Comparison of ENCODE assay signal across 8 mouse cellular contexts in the genomic region with DNA sequence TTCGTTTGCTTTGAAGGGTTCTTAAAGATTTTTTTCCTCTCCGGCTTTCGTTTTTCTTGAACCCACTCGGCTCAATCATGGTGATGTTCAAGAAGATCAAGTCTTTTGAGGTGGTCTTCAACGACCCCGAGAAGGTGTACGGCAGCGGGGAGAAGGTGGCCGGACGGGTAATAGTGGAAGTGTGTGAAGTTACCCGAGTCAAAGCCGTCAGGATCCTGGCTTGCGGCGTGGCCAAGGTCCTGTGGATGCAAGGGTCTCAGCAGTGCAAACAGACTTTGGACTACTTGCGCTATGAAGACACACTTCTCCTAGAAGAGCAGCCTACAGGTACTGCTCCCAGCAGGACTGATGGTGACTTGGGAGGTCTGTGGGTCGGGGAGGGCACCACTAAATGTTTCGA. TPM values are rescaled to one million over a fixed set of nuclear protein-coding genes. Genes with fewer than 3 reads are reported as not detected.
A peak's percentile ranks its signal among the peaks of the same experiment; 100 is the strongest.
DNase-seq lines count a peak whose midpoint lies in the region; ATAC-seq lines count a peak whose summit lies in the region.

No protein-coding gene starts in this region.

- peaks cover 14 to 32% of the 10 kb centered on the region in 2 experiments for H3K4me1 ChIP-seq in heart, embryonic 14.5 days (ENCODE audit: control insufficient read depth in 2 of 2, insufficient read depth in 2 of 2, low read length in 2 of 2)
- H3K4me1 ChIP-seq in limb, embryonic 10.5 days = peaks cover 55% of the 10 kb centered on the region

- DNase-seq in adrenal gland, postnatal 14 days = peak; percentile 63
- no peak for DNase-seq in adrenal gland, adult 8-10 months
- DNase-seq in limb, embryonic 10.5 days (ENCODE audit: low spot score) = peak; percentile 61
- peak; percentile 47 for DNase-seq in neural tube, embryonic 10.5 days (ENCODE audit: extremely low spot score, low spot score)
- DNase-seq in gastrocnemius, postnatal 25 days = no peak
- no peak for DNase-seq in left cerebral cortex, adult 8-10 months (ENCODE audit: low spot score in 2 of 2)

- peak overlapping the region; percentile 96 to 98 for H3K27ac ChIP-seq in heart, embryonic 14.5 days (replicated peaks in 1 of 2; ENCODE audit: control insufficient read depth in 1 of 2, insufficient read depth in 1 of 2, low read depth in 2 of 2, low read length in 2 of 2)
- peak overlapping the region; percentile 90 for H3K27ac ChIP-seq in limb, embryonic 10.5 days

- H3K27me3 ChIP-seq in heart, embryonic 14.5 days (ENCODE audit: control insufficient read depth, insufficient read depth, low read length) = no peaks in the 10 kb centered on the region
- no peaks in the 10 kb centered on the region for H3K27me3 ChIP-seq in limb, embryonic 10.5 days (ENCODE audit: low read depth, poor library complexity, severe bottlenecking)

- peaks cover 33% of the 10 kb centered on the region for H3K36me3 ChIP-seq in heart, embryonic 14.5 days (ENCODE audit: control insufficient read depth, insufficient read depth, low read length)
- H3K36me3 ChIP-seq in limb, embryonic 10.5 days = peaks cover 24% of the 10 kb centered on the region

- no peaks in the 10 kb centered on the region for H3K9me3 ChIP-seq in heart, embryonic 14.5 days (ENCODE audit: control insufficient read depth, low read length)
- no peaks in the 10 kb centered on the region for H3K9me3 ChIP-seq in limb, embryonic 10.5 days (replicated peaks)

- under 1% methylated on average over 17 of the region's 17 CpGs for WGBS in heart, embryonic 14.5 days
- WGBS in limb, embryonic 10.5 days = 1% methylated on average over 17 of the region's 17 CpGs

- peak overlapping the region; percentile 85 for H3K4me2 ChIP-seq in heart, embryonic 14.5 days (ENCODE audit: low read length)

- peak overlapping the region; percentile 98 for H3K9ac ChIP-seq in heart, embryonic 14.5 days (ENCODE audit: low read length)

- H3K4me3 ChIP-seq in heart, embryonic 14.5 days (ENCODE audit: control insufficient read depth in 1 of 2, insufficient read depth in 1 of 2, low read depth in 1 of 2, low read length in 2 of 2) = peak overlapping the region; percentile 76 to 94
- H3K4me3 ChIP-seq in limb, embryonic 10.5 days = peak overlapping the region; percentile 78

- ATAC-seq in activated CD4-positive, CD25-positive, alpha-beta regulatory T cell, adult 4 months = peak; percentile 1
- ATAC-seq in heart, embryonic 14.5 days (ENCODE audit: insufficient number of reproducible peaks, insufficient read depth, low FRiP score, low read depth) = no peak

RNA-seq across cellular contexts. Expression of a gene that starts 0.4 kb away (rescaled TPM):
- total RNA-seq in adrenal gland, postnatal 14 days (2021) = 479 and 772 TPM in 2 replicates
- total RNA-seq in adrenal gland, adult 8-10 months (2022) = 100 to 1,000 TPM; 374 to 825 (median 652) TPM
- polyA plus RNA-seq in activated CD4-positive, CD25-positive, alpha-beta regulatory T cell, adult 4 months (2017; shearing (Covaris generic)) = 100 to 1,000 TPM; 276 to 326 TPM
- 257 and 262 TPM in 2 replicates for polyA plus RNA-seq in heart, embryonic 14.5 days (2014; fragmentation: Nextera tagmentation; extraction: Ambion mirVana)
- 28.5 and 43.4 TPM in 2 replicates for polyA plus RNA-seq in limb, embryonic 10.5 days (2016; fragmentation: Nextera tagmentation; extraction: Ambion mirVana)
- 100 to 1,000 TPM; 343 to 504 TPM for total RNA-seq in gastrocnemius, postnatal 25 days (2021)
- total RNA-seq in left cerebral cortex, adult 8-10 months (2022) = 10 to 100 TPM; 21.7 to 37.3 (median 26.8) TPM

RNA-seq across cellular contexts. Expression of a gene that starts 18.6 kb away (rescaled TPM):
- not detected in 2 replicates for total RNA-seq in adrenal gland, postnatal 14 days (2021)
- total RNA-seq in adrenal gland, adult 8-10 months (2022) = not detected
- polyA plus RNA-seq in activated CD4-positive, CD25-positive, alpha-beta regulatory T cell, adult 4 months (2017; shearing (Covaris generic)) = not detected
- polyA plus RNA-seq in heart, embryonic 14.5 days (2014; fragmentation: Nextera tagmentation; extraction: Ambion mirVana) = 0.68 and 0.81 TPM in 2 replicates
- polyA plus RNA-seq in limb, embryonic 10.5 days (2016; fragmentation: Nextera tagmentation; extraction: Ambion mirVana) = 0.60 and 2.0 TPM in 2 replicates
- 1 to 10 TPM; 1.1 TPM for total RNA-seq in gastrocnemius, postnatal 25 days (2021)
- total RNA-seq in left cerebral cortex, adult 8-10 months (2022) = not detected

RNA-seq across cellular contexts. Expression of a gene that starts 33.2 kb away (rescaled TPM):
- total RNA-seq in adrenal gland, postnatal 14 days (2021) = 6.9 TPM in 1 of 2 replicates, not detected in the other
- total RNA-seq in adrenal gland, adult 8-10 months (2022) = under 1 TPM in 1 of 4 experiments, not detected in 3; 0.27 TPM
- polyA plus RNA-seq in activated CD4-positive, CD25-positive, alpha-beta regulatory T cell, adult 4 months (2017; shearing (Covaris generic)) = not detected
- 10.8 and 11.7 TPM in 2 replicates for polyA plus RNA-seq in heart, embryonic 14.5 days (2014; fragmentation: Nextera tagmentation; extraction: Ambion mirVana)
- polyA plus RNA-seq in limb, embryonic 10.5 days (2016; fragmentation: Nextera tagmentation; extraction: Ambion mirVana) = 0.58 and 0.84 TPM in 2 replicates
- total RNA-seq in gastrocnemius, postnatal 25 days (2021) = 100 to 1,000 TPM; 474 to 621 TPM
- total RNA-seq in left cerebral cortex, adult 8-10 months (2022) = 1 to 10 TPM; 1.4 to 2.0 (median 1.7) TPM

RNA-seq across cellular contexts. Expression of a gene that starts 35.8 kb away (rescaled TPM):
- 35.0 and 36.1 TPM in 2 replicates for total RNA-seq in adrenal gland, postnatal 14 days (2021)
- 10 to 100 TPM; 35.7 to 54.5 (median 40.0) TPM for total RNA-seq in adrenal gland, adult 8-10 months (2022)
- polyA plus RNA-seq in activated CD4-positive, CD25-positive, alpha-beta regulatory T cell, adult 4 months (2017; shearing (Covaris generic)) = 10 to 100 TPM; 25.1 to 35.6 TPM
- 25.5 and 28.7 TPM in 2 replicates for polyA plus RNA-seq in heart, embryonic 14.5 days (2014; fragmentation: Nextera tagmentation; extraction: Ambion mirVana)
- 27.2 and 42.1 TPM in 2 replicates for polyA plus RNA-seq in limb, embryonic 10.5 days (2016; fragmentation: Nextera tagmentation; extraction: Ambion mirVana)
- 10 to 100 TPM; 34.0 to 38.1 TPM for total RNA-seq in gastrocnemius, postnatal 25 days (2021)
- total RNA-seq in left cerebral cortex, adult 8-10 months (2022) = 10 to 100 TPM; 22.8 to 26.6 (median 24.3) TPM

RNA-seq across cellular contexts. Expression of a gene that starts 38.3 kb away (rescaled TPM):
- total RNA-seq in adrenal gland, postnatal 14 days (2021) = 0.49 and 0.70 TPM in 2 replicates
- 1 to 10 TPM; 1.1 to 2.3 (median 1.7) TPM for total RNA-seq in adrenal gland, adult 8-10 months (2022)
- not detected for polyA plus RNA-seq in activated CD4-positive, CD25-positive, alpha-beta regulatory T cell, adult 4 months (2017; shearing (Covaris generic))
- polyA plus RNA-seq in heart, embryonic 14.5 days (2014; fragmentation: Nextera tagmentation; extraction: Ambion mirVana) = 8.4 and 8.5 TPM in 2 replicates
- 0.73 and 0.96 TPM in 2 replicates for polyA plus RNA-seq in limb, embryonic 10.5 days (2016; fragmentation: Nextera tagmentation; extraction: Ambion mirVana)
- 1 to 10 TPM in 1 of 2 experiments, under 1 TPM in 1; 0.95 to 1.1 TPM for total RNA-seq in gastrocnemius, postnatal 25 days (2021)
- total RNA-seq in left cerebral cortex, adult 8-10 months (2022) = 10 to 100 TPM; 60.4 to 65.0 (median 61.0) TPM

Comparison
In these comparisons a context has a peak if more than half of its experiments do, and no peak if none do; other contexts are left out.
1. DNase-seq: peak in adrenal gland, postnatal 14 days (single experiment), limb, embryonic 10.5 days (single experiment) and neural tube, embryonic 10.5 days (single experiment); none in adrenal gland, adult 8-10 months (single experiment), gastrocnemius, postnatal 25 days (single experiment) and left cerebral cortex, adult 8-10 months (0 of 2).
2. RNA of a gene that starts 0.4 kb away (total RNA-seq): 374 to 825 TPM in adrenal gland, adult 8-10 months, 343 to 504 TPM in gastrocnemius, postnatal 25 days and 479 to 772 TPM in adrenal gland, postnatal 14 days; 21.7 to 37.3 TPM in left cerebral cortex, adult 8-10 months; every median in the first group is over 4 times any median in the second.
3. RNA of a gene that starts 33.2 kb away (total RNA-seq): 474 to 621 TPM in gastrocnemius, postnatal 25 days; 6.9 TPM in adrenal gland, postnatal 14 days, 1.4 to 2.0 TPM in left cerebral cortex, adult 8-10 months and 0.27 TPM in adrenal gland, adult 8-10 months; every median in the first group is over 10 times any median in the second.